Mouse (Mus musculus) ES-Bruce4 (cell line): ENCODE measurements around the gene Cyb5d1. TPM values are rescaled to one million over a fixed set of nuclear protein-coding genes. Genes with fewer than 3 reads are reported as not detected.

Experiments
- H3K27ac ChIP-seq: 2 replicates; pipeline ENCODE4 v1.5.1; 2012; ENCODE audit warnings: low read length, inconsistent platforms; ENCODE audit not compliant: insufficient read depth
- H3K27me3 ChIP-seq: 2 replicates; pipeline ENCODE4 v1.6.1; 2012; ENCODE audit warnings: mild to moderate bottlenecking, low read length, inconsistent platforms; ENCODE audit not compliant: control insufficient read depth, poor library complexity, insufficient read depth, severe bottlenecking
- H3K36me3 ChIP-seq: 2 replicates; pipeline ENCODE4 v1.6.1; 2012; ENCODE audit warnings: inconsistent platforms, mild to moderate bottlenecking, low read length, moderate library complexity; ENCODE audit not compliant: control insufficient read depth, poor library complexity, insufficient read depth, severe bottlenecking
- H3K4me1 ChIP-seq: one replicate; pipeline ENCODE4 v1.8.1; 2011; ENCODE audit warnings: low read length; ENCODE audit not compliant: control insufficient read depth, insufficient read depth
- H3K4me3 ChIP-seq: 2 replicates; pipeline ENCODE4 v1.5.1; 2011; ENCODE audit warnings: low read depth, mild to moderate bottlenecking, low read length
- H3K9ac ChIP-seq: 2 replicates; pipeline ENCODE4 v1.6.1; 2012; ENCODE audit warnings: low read depth, mild to moderate bottlenecking, inconsistent platforms; ENCODE audit not compliant: poor library complexity, severe bottlenecking
- H3K9me3 ChIP-seq: replicated peaks from 2 replicates; pipeline ENCODE4 v1.6.1; 2012; ENCODE audit warnings: mild to moderate bottlenecking, low read length, inconsistent platforms; ENCODE audit not compliant: control insufficient read depth, poor library complexity, insufficient read depth, severe bottlenecking
- CTCF ChIP-seq: IDR thresholded peaks from one replicate; pipeline ENCODE4 v1.8.1; 2011; ENCODE audit warnings: low read depth, low read length
- EP300 ChIP-seq: IDR thresholded peaks from 2 replicates; pipeline ENCODE4 v1.6.1; 2011; ENCODE audit warnings: low read depth, low read length; ENCODE audit not compliant: insufficient read depth
- POLR2A ChIP-seq: IDR thresholded peaks from one replicate; pipeline ENCODE4 v1.8.1; 2011; ENCODE audit warnings: low read length; ENCODE audit not compliant: insufficient read depth
- polyA plus RNA-seq: library from polyadenylated mRNA; stranded (reverse); fragments of >200 nt; gene quantifications from 2 replicates; pipeline ENCODE4 v1.2.4, GENCODE M21; 2011; ENCODE audit warnings: low read depth; ENCODE audit not compliant: missing spikeins, insufficient read depth, insufficient read length

Cyb5d1 gene
- polyA plus RNA-seq, 1 experiment: 21.1 TPM

GRCm38 (mm10) chr11:69379600-69379999 is 15.8 kb downstream of the Cyb5d1 start:
- Histone ChIP-seq H3K9ac (no peak overlapping the region), H3K4me1 (no peaks in the 10 kb centered on the region), H3K27ac (no peak overlapping the region), H3K4me3 (no peak overlapping the region), H3K9me3 (no peaks in the 10 kb centered on the region), H3K27me3 (no peaks in the 10 kb centered on the region), H3K36me3 (no peaks in the 10 kb centered on the region)
- TF ChIP-seq POLR2A (no peak), CTCF (no peak), EP300 (no peak)

GRCm38 (mm10) chr11:69377766-69378165 is 17.7 kb downstream of the Cyb5d1 start:
- H3K36me3 ChIP-seq: no peaks in the 10 kb centered on the region

GRCm38 (mm10) chr11:69375646-69376045 is 19.8 kb downstream of the Cyb5d1 start:
- Histone ChIP-seq H3K9ac (no peak overlapping the region), H3K36me3 (no peaks in the 10 kb centered on the region), H3K4me1 (no peaks in the 10 kb centered on the region), H3K27me3 (no peaks in the 10 kb centered on the region; the same call in 1 of the 2 replicates), H3K27ac (no peak overlapping the region), H3K4me3 (no peak overlapping the region), H3K9me3 (no peaks in the 10 kb centered on the region)
- TF ChIP-seq EP300: no peak
- no peak for TF ChIP-seq CTCF
- TF ChIP-seq POLR2A: no peak

More at GRCm38 (mm10) chr11:69377766-69378165, 17.7 kb downstream of the Cyb5d1 start:
- H3K9me3 ChIP-seq: no peaks in the 10 kb centered on the region
- H3K4me1 ChIP-seq: no peaks in the 10 kb centered on the region
- H3K9ac ChIP-seq: no peak overlapping the region
- H3K27ac ChIP-seq: no peak overlapping the region
- TF ChIP-seq CTCF (no peak), EP300 (no peak), POLR2A (no peak)
- no peaks in the 10 kb centered on the region; the same call in 1 of the 2 replicates for H3K27me3 ChIP-seq
- H3K4me3 ChIP-seq: no peak overlapping the region

DNA sequence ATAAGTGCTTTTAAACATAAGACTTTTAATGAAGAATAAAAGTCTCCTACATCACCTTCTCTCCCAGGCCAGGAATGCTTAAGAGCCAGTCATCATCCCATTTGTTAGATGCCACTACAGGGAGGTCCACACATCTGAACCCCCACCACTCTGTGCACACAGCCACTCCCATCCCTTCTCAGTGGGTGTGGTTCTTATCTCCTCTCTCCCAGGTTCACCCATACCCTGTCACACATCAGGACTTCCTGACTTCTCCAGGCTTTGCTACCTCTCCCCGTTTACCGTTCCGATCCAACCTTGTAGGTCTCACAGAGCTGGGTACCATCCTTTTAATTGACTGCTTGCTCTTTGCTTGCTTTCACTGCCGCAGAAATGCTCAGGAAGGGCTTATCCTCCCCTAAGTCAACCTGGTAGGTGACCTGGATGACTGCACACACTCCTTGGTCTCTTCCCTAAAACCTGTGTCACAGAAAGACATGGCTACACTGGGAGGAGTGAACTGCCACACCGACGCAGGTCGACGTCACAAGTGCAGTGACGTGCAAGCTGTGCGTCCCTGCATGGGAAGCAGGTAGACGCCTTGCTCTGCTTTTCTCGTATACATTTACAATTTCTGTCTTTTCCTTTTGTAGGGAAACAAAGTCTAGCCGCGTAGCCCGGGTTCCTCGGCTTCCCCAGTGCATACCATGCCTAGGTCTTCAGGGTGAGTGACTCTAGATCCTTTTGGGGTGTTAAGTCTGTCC is 22.0 kb downstream of the Cyb5d1 start:
- no peak for TF ChIP-seq CTCF
- no peak for TF ChIP-seq EP300
- TF ChIP-seq POLR2A: no peak
- no peaks in the 10 kb centered on the region for H3K36me3 ChIP-seq
- no peaks in the 10 kb centered on the region for H3K4me1 ChIP-seq
- no peak overlapping the region for H3K27ac ChIP-seq
- H3K4me3 ChIP-seq: peak overlapping the region; percentile 65
- H3K27me3 ChIP-seq: peaks cover 8% of the 10 kb centered on the region
- no peak overlapping the region for H3K9ac ChIP-seq
- H3K9me3 ChIP-seq: no peaks in the 10 kb centered on the region

DNA sequence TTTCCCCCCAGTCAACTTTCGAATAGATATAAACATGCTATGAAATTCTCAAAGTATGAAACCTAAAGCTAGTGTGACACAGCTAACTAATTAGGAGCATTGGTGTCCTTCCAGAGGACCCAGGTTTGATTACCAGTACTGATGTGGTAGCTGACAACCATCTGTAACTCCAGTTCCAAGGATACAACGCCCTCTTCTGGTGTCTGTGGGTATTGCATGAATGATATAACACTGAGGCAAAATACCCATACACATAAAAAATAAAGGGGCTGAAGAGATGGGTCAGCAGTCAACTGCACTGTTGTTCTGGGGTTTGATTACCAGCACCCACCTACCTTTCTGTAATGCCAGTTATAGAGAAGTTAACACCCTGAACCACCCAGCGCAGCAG is 22.7 kb downstream of the Cyb5d1 start:
- Histone ChIP-seq H3K9ac (no peak overlapping the region), H3K9me3 (no peaks in the 10 kb centered on the region), H3K27me3 (peaks cover 11% of the 10 kb centered on the region), H3K27ac (no peak overlapping the region), H3K4me3 (no peak overlapping the region), H3K4me1 (no peaks in the 10 kb centered on the region), H3K36me3 (no peaks in the 10 kb centered on the region)
- TF ChIP-seq CTCF (no peak), EP300 (no peak), POLR2A (no peak)

- H3K27me3 ChIP-seq: peaks cover 14% of the 10 kb centered on the region
- H3K9me3 ChIP-seq: no peaks in the 10 kb centered on the region
- H3K36me3 ChIP-seq: no peaks in the 10 kb centered on the region
- no peak overlapping the region for H3K27ac ChIP-seq
- no peak for TF ChIP-seq EP300
- TF ChIP-seq POLR2A: no peak
- no peak for TF ChIP-seq CTCF
- H3K9ac ChIP-seq: no peak overlapping the region
- no peaks in the 10 kb centered on the region for H3K4me1 ChIP-seq
- H3K4me3 ChIP-seq: no peak overlapping the region
These were observed 23.2 kb downstream of the Cyb5d1 start for GRCm38 (mm10) chr11:69372056-69372779.
